Mouse (Mus musculus) left cerebral cortex, adult 2 months (tissue): Measurements from ENCODE around the gene Lhfpl3. TPM values are rescaled to one million over a fixed set of nuclear protein-coding genes. Genes with fewer than 3 reads are reported as not detected.
A peak's percentile ranks its signal among the peaks of the same experiment; 100 is the strongest.

Source experiments
- DNase-seq, 2 experiments: peaks; one replicate each; pipeline ENCODE4 v3.0.0; 2021 to 2022; ENCODE audit warnings: low spot score in 2 of 2, mixed read lengths in 1 of 2; ENCODE audit errors: extremely low spot score in 1 of 2
- H3K27ac ChIP-seq: fragments of 200-600 bp; 2 replicates; pipeline ENCODE4 v1.8.1; 2022
- H3K4me3 ChIP-seq: fragments of 200-600 bp; 2 replicates; pipeline ENCODE4 v1.8.1; 2022
- CTCF ChIP-seq: fragments of 200-600 bp; IDR thresholded peaks from 2 replicates; pipeline ENCODE4 v1.8.1; 2022; ENCODE audit warnings: antibody characterized with exemption, mild to moderate bottlenecking, moderate library complexity
- intact Hi-C: fragments of 180-260 bp; cut with DNase I; formaldehyde crosslinking; loops from one replicate; pipeline ENCODE4 v1.15.1; 2025
- microRNA-seq, 2 experiments: library from miRNA; unstranded; fragments of <30 nt; microRNA quantifications; one replicate each; pipeline ENCODE4 v1.2.0; 2021
- total RNA-seq, 2 experiments: library from RNA; stranded (reverse); gene quantifications; 2 replicates each; pipeline ENCODE4 v1.2.3; 2021

Lhfpl3 gene
- total RNA-seq, 2 experiments from 2014 or later, result 14.9 to 18.3 TPM

DNA sequence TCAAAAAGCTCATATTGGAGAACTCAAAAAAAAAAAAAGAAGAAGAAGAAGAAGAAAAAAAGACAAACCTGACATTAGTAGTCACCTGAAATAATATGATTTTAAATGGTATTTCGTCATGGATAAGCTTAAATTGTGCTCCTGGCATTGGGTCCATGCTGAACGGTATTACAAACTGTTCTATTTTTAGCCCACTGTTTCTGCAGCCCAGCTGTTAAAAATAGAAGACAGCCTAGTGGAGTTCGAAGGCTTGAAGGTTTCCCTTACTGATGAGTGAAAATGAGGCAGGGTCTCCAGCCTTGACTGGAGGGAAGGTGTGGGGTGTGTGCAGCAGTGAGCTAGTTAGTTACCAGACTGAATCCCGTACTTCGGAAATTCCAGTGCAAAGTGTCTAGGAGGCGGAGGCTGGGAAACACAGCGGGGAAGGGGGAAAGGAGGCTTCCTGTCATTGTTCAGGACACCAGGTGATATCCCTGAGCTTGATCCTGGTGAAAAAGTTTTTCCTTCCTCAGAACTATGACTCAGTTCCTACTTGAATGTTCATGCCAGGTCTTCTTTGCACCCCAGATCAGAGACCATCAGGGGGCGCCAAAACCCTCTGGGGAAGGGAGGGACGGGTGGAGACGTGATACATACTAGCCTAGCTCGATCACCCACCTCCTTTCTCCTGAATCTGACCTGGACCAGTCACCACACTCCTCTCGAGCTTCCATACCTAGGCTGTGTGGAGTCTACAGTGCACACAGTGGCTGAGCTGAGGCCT lies 505.8 kb downstream of the Lhfpl3 start:
- Histone ChIP-seq H3K4me3 (no peak overlapping the region), H3K27ac (peak overlapping the region; percentile 55; the same call in 1 of the 2 replicates)
- TF ChIP-seq CTCF, result peak; percentile 62
- DNase-seq, result peak; percentile 22 to 36
- intact Hi-C loops, result no loop called here

DNA sequence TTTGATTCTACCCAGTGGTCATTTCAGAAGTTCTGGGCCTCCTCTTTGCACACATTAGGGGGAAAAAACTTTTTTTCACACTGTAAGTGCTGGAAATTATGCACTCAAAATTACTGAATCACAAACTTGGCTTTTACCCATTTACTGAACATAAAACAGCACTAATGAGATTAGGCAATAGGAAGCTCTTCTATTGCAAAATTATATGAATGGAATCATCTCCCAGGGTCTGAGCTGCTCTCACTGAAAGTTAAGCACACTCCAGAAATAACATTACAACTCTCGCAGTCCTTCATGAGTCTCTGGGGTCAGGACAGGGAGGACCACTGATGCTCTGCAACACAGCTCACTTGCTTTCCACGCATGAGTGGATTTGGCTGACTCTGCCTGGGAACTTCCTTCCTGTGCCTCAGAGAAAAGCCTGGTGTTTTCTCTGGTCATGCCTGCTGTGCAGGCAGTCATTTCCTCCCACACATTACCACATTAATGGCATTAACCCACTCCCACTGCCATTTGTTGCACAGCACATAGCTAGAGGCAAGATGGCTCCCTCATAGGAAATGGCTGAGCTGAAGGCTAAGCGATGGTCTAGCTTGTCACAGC lies 510.1 kb downstream of the Lhfpl3 start:
- no peak for TF ChIP-seq CTCF
- no peak overlapping the region for H3K4me3 ChIP-seq
- intact Hi-C loops, result no loop called here
- H3K27ac ChIP-seq, result no peak overlapping the region
- no peak for DNase-seq

DNA sequence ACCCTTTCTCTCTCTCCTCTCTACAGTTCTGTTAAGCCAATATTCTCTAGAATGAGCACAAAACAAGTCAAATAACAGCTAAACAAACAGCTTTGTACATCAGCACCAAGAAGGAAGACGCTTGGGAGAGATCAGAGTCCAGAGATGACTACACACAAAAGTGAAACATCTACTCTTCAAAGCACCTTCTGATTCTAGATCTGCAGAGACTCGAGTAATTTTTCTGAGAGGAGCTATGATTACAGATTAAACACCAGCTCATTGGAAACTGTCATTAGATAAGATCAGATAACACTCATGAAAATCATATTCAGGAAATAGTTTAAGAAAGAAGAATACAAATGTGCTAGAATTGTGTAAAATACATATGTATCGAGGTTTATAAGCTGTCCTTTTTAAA lies 527.5 kb downstream of the Lhfpl3 start:
- DNase-seq, result no peak
- intact Hi-C loops, result no loop called here
- Histone ChIP-seq H3K27ac (no peak overlapping the region), H3K4me3 (no peak overlapping the region)
- no peak for TF ChIP-seq CTCF

DNA sequence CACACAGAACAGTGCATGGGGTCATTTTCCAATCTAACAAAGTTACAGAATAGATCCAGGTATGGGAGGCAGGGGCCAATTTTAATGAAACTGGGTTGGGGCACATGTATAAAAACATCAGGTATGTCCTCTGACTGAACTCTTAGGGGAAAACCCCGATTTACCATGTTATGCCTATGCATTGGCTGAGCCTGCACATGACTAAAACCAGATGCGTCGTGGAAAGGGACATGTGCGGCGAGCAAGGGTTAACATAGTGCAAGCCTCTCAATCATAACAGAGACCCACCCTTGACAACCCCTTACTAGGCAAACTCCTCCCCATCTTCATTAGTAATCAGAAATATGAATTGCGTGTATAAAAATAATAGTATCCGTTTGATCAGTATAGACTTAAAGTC lies 533.5 kb downstream of the Lhfpl3 start:
- no peak overlapping the region for H3K4me3 ChIP-seq
- no peak for DNase-seq
- TF ChIP-seq CTCF, result no peak
- intact Hi-C loops, result no loop called here
- H3K27ac ChIP-seq, result no peak overlapping the region

DNA sequence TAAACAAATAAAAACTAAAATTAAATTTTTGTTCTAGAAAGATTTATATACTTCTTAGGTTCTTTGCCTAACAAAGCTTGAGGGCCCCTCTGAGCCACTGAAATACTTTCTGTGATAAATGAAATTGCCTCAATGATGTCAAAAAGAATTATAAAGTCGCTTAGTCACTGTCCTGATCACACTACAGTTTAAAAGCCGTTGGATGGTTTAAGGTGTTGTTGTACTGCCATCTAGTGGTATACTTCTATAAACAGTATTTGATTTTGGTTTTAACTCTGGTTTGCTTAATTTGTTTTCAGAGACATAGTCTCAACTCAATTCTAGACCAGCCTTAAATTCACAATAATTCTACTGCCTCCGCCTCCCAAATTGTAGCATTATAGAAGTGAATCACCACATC lies 539.0 kb downstream of the Lhfpl3 start:
- H3K4me3 ChIP-seq, result no peak overlapping the region
- no peak for DNase-seq
- TF ChIP-seq CTCF, result peak; percentile 73
- intact Hi-C loops, result loop anchor here (5.0 to 10.0 kb wide), 3 partner anchors 643 to 730 kb away; partner anchors contain the start of gene Orc5
- H3K27ac ChIP-seq, result no peak overlapping the region

DNA sequence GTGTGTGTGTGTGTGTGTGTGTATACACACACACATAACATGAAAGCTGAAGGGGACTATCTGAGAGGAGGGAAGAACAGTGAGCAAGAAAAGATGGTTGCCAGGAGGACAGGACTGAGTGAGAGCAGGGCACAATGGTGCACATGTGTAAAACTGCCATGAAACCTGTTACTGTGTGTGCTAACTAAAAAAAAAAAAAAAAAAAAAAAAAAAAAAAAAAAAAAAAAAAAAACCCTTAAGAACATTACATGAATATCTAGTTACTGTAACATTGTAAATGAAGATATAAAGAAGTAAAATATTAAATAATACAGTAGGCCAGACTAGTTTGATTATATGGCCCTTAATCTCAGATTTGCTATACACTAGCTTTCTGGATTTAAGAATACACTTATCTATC lies 543.3 kb downstream of the Lhfpl3 start:
- H3K4me3 ChIP-seq, result no peak overlapping the region
- intact Hi-C loops, result loop anchor here (5.0 to 10.0 kb wide), 3 partner anchors 647 to 734 kb away; partner anchors contain the start of gene Orc5

More for the DNA sequence above, 543.3 kb downstream of the Lhfpl3 start:
- no peak for DNase-seq
- TF ChIP-seq CTCF, result no peak
- no peak overlapping the region for H3K27ac ChIP-seq

Small RNA genes lying within 50 kb of the gene (microRNA-seq; reads per million reads assigned to microRNA genes)
- gene Gm28022, result 0 reads per million in 2 experiments
- gene Gm44363, result 0 reads per million in 2 experiments

Other genes with a start within 250 kb of the Lhfpl3 start
- gene Orc5, start 195.6 kb upstream of the Lhfpl3 start, total RNA-seq, result 10 to 100 TPM; 16.5 to 20.8 TPM